Mouse (Mus musculus) limb, embryonic 11.5 days (tissue): Measurements from ENCODE around the gene Zbtb43. TPM values are rescaled to one million over a fixed set of nuclear protein-coding genes. Genes with fewer than 3 reads are reported as not detected.

Experiments
- ATAC-seq: fragments of 200-750 bp; cut with Nextera tagmentation; 2 replicates; pipeline ENCODE4 v1.8.0; 2017; ENCODE audit warnings: low read depth; ENCODE audit not compliant: insufficient number of reproducible peaks, low FRiP score, low TSS enrichment
- DNase-seq: peaks from one replicate; pipeline ENCODE4 v3.0.0-alpha.2; 2015; ENCODE audit warnings: low spot score
- H3K27ac ChIP-seq: fragments of 300-500 bp; sonication (generic); replicated peaks from 2 replicates; pipeline ENCODE4 v1.5.1; 2014; ENCODE audit warnings: low read depth, mild to moderate bottlenecking, low read length
- H3K27me3 ChIP-seq: fragments of 300-500 bp; sonication (generic); 2 replicates; pipeline ENCODE4 v1.6.1; 2014; ENCODE audit warnings: mild to moderate bottlenecking, low read length, mixed read lengths; ENCODE audit not compliant: control insufficient read depth, insufficient read depth
- H3K36me3 ChIP-seq: fragments of 300-500 bp; sonication (generic); 2 replicates; pipeline ENCODE4 v1.6.1; 2014; ENCODE audit warnings: mild to moderate bottlenecking, low read length, moderate library complexity, mixed read lengths; ENCODE audit not compliant: control insufficient read depth, insufficient read depth
- H3K4me1 ChIP-seq: fragments of 300-500 bp; sonication (generic); 2 replicates; pipeline ENCODE4 v1.6.1; 2014; ENCODE audit warnings: low read length, mixed read lengths; ENCODE audit not compliant: control insufficient read depth, insufficient read depth
- H3K4me2 ChIP-seq: fragments of 300-500 bp; sonication (generic); 2 replicates; pipeline ENCODE4 v1.6.1; 2014; ENCODE audit warnings: low read depth, mild to moderate bottlenecking, moderate library complexity; ENCODE audit not compliant: severe bottlenecking
- H3K4me3 ChIP-seq: fragments of 300-500 bp; sonication (generic); 2 replicates; pipeline ENCODE4 v1.5.1; 2014; ENCODE audit warnings: low read depth, low read length
- H3K9ac ChIP-seq: fragments of 300-500 bp; sonication (generic); 2 replicates; pipeline ENCODE4 v1.6.1; 2014; ENCODE audit warnings: mild to moderate bottlenecking, low read length
- H3K9me3 ChIP-seq: fragments of 300-500 bp; sonication (generic); 2 replicates; pipeline ENCODE4 v1.6.1; 2016; ENCODE audit warnings: low read length; ENCODE audit not compliant: control insufficient read depth
- WGBS: fragments of 180-500 bp; shearing (Covaris S2); extraction: QIAGEN DNeasy Blood & Tissue Kit; methylation state at CpG from one replicate; pipeline ENCODE4 v1.1.7; 2014; 5-methylcytosine and 5-hydroxymethylcytosine counted together
- polyA plus RNA-seq: library from polyadenylated mRNA; unstranded; fragments of >200 nt; fragmentation: Nextera tagmentation; extraction: Ambion mirVana; gene quantifications from 2 replicates; pipeline ENCODE4 v1.2.1, GENCODE M21; 2014

The Zbtb43 gene
- polyA plus RNA-seq, 1 experiment from 2014 or later = 18.4 TPM

- under 1% methylated on average over 71 of the region's 102 CpGs for WGBS
- no peaks in the 10 kb centered on the region for H3K27me3 ChIP-seq
- peak within 1 kb of the TSS; percentile 84 for H3K4me2 ChIP-seq
- H3K9ac ChIP-seq = peak within 1 kb of the TSS; percentile 91
- no peaks in the 10 kb centered on the region for H3K36me3 ChIP-seq
- peaks cover 12% of the 10 kb centered on the region; the same call in 1 of the 2 replicates for H3K4me1 ChIP-seq
- peak within 1 kb of the TSS; percentile 52; the same call in 1 of the 2 replicates for H3K27ac ChIP-seq
- H3K4me3 ChIP-seq = peak within 1 kb of the TSS; percentile 98
- DNase-seq (peak; percentile 78), ATAC-seq (peak; percentile 66)
- no peaks in the 10 kb centered on the region for H3K9me3 ChIP-seq
These were observed 37.3 kb downstream of the Zbtb43 start, which contains the start of gene Zbtb34 for GRCm38 (mm10) chr2:33430771-33431699. Gene Zbtb34, minus strand, starts transcription at chr2:33431324.

GRCm38 (mm10) chr2:33430081-33430770 lies 38.1 kb downstream of the Zbtb43 start:
- ATAC-seq = no peak; the same call in 1 of the 2 replicates
- H3K9ac ChIP-seq = peak overlapping the region; percentile 91
- no peaks in the 10 kb centered on the region for H3K9me3 ChIP-seq
- peak overlapping the region; percentile 84 for H3K4me2 ChIP-seq
- peaks cover 8% of the 10 kb centered on the region; the same call in 1 of the 2 replicates for H3K4me1 ChIP-seq
- no peaks in the 10 kb centered on the region for H3K36me3 ChIP-seq
- no peak overlapping the region for H3K27ac ChIP-seq
- H3K27me3 ChIP-seq = no peaks in the 10 kb centered on the region
- 11% methylated on average over 13 of the region's 13 CpGs for WGBS
- peak overlapping the region; percentile 98 for H3K4me3 ChIP-seq
- DNase-seq = peak; percentile 55

- DNase-seq = no peak
- H3K9ac ChIP-seq = peak overlapping the region; percentile 13; the same call in 1 of the 2 replicates
- ATAC-seq = no peak
These were observed 39.0 kb downstream of the Zbtb43 start for GRCm38 (mm10) chr2:33429339-33429738.

GRCm38 (mm10) chr2:33426640-33427398 lies 41.5 kb downstream of the Zbtb43 start:
- Histone ChIP-seq H3K27ac (no peak overlapping the region), H3K9me3 (no peaks in the 10 kb centered on the region), H3K36me3 (peaks cover 7% of the 10 kb centered on the region; the same call in 1 of the 2 replicates), H3K4me1 (peaks cover 8% of the 10 kb centered on the region; the same call in 1 of the 2 replicates), H3K4me2 (no peak overlapping the region), H3K9ac (no peak overlapping the region), H3K4me3 (no peak overlapping the region), H3K27me3 (no peaks in the 10 kb centered on the region)
- DNase-seq (no peak), ATAC-seq (no peak)
- WGBS = 75% methylated on average over 10 of the region's 10 CpGs

More at GRCm38 (mm10) chr2:33429339-33429738, 39.0 kb downstream of the Zbtb43 start:
- 47% methylated on average over 6 of the region's 6 CpGs for WGBS
- Histone ChIP-seq H3K9me3 (no peaks in the 10 kb centered on the region), H3K4me1 (peaks cover 8% of the 10 kb centered on the region; the same call in 1 of the 2 replicates), H3K27me3 (no peaks in the 10 kb centered on the region), H3K36me3 (no peaks in the 10 kb centered on the region), H3K27ac (no peak overlapping the region), H3K4me3 (peak overlapping the region; percentile 98; the same call in 1 of the 2 replicates), H3K4me2 (peak overlapping the region; percentile 84; the same call in 1 of the 2 replicates)

- no peaks in the 10 kb centered on the region for H3K4me1 ChIP-seq
- no peak overlapping the region for H3K9ac ChIP-seq
- H3K4me2 ChIP-seq = no peak overlapping the region
- no peak overlapping the region for H3K27ac ChIP-seq
- H3K36me3 ChIP-seq = no peaks in the 10 kb centered on the region
- H3K4me3 ChIP-seq = no peak overlapping the region
- no peaks in the 10 kb centered on the region for H3K9me3 ChIP-seq
- 67% methylated on average over 4 of the region's 4 CpGs for WGBS
- DNase-seq (no peak), ATAC-seq (no peak)
- no peaks in the 10 kb centered on the region for H3K27me3 ChIP-seq
These were observed 50.9 kb downstream of the Zbtb43 start for GRCm38 (mm10) chr2:33417454-33417853.

- Histone ChIP-seq H3K9me3 (no peaks in the 10 kb centered on the region), H3K36me3 (peaks cover 7% of the 10 kb centered on the region), H3K4me3 (no peak overlapping the region), H3K27me3 (no peaks in the 10 kb centered on the region), H3K27ac (no peak overlapping the region), H3K4me2 (no peak overlapping the region), H3K9ac (no peak overlapping the region), H3K4me1 (no peaks in the 10 kb centered on the region)
- 93% methylated on average over 13 of the region's 13 CpGs for WGBS
- DNase-seq (no peak), ATAC-seq (no peak)
These were observed 54.3 kb downstream of the Zbtb43 start for GRCm38 (mm10) chr2:33414019-33414418.

- WGBS = 86% methylated on average over 14 of the region's 14 CpGs
- Histone ChIP-seq H3K4me3 (no peak overlapping the region), H3K9ac (no peak overlapping the region), H3K27ac (no peak overlapping the region), H3K4me1 (no peaks in the 10 kb centered on the region), H3K36me3 (peaks cover 7% of the 10 kb centered on the region), H3K4me2 (no peak overlapping the region), H3K27me3 (no peaks in the 10 kb centered on the region), H3K9me3 (no peaks in the 10 kb centered on the region)
- no peak for DNase-seq
- ATAC-seq = no peak
These were observed 56.2 kb downstream of the Zbtb43 start for GRCm38 (mm10) chr2:33412111-33412510.
